Mouse (Mus musculus) left cerebral cortex, postnatal 14 days (tissue): ENCODE measurements around the gene Foxc2. TPM values are rescaled to one million over a fixed set of nuclear protein-coding genes. Genes with fewer than 3 reads are reported as not detected.

Source experiments
- microRNA-seq, 2 experiments: library from miRNA; unstranded; fragments of <30 nt; microRNA quantifications; one replicate each; pipeline ENCODE4 v1.2.0; 2022
- total RNA-seq, 2 experiments: library from RNA; stranded (reverse); gene quantifications; 2 replicates each; pipeline ENCODE4 v1.2.3; 2021

Foxc2 gene
- total RNA-seq, 2 experiments from 2014 or later = 2.7 to 3.5 TPM

Small RNA genes lying within 50 kb of the gene (microRNA-seq; reads per million reads assigned to microRNA genes)
- 0 reads per million in 2 experiments for gene Gm27530

Other genes with a start within 250 kb of the Foxc2 start
- 1 to 10 TPM; 1.0 to 1.4 TPM for gene Foxf1, start 31.8 kb upstream of the Foxc2 start, total RNA-seq
- 10 to 100 TPM; 27.0 to 33.4 TPM for gene Mthfsd, start 7.8 kb upstream of the Foxc2 start, total RNA-seq
- under 1 TPM; 0.13 to 0.15 TPM for gene Foxl1, start 11.8 kb downstream of the Foxc2 start, total RNA-seq